Mouse (Mus musculus) intestine, postnatal 0 days (tissue): Measurements from ENCODE around the gene Dcaf11. TPM values are rescaled to one million over a fixed set of nuclear protein-coding genes. Genes with fewer than 3 reads are reported as not detected.
A peak's percentile ranks its signal among the peaks of the same experiment; 100 is the strongest.

Source experiments
- ATAC-seq: fragments of 200-750 bp; cut with Nextera tagmentation; 2 replicates; pipeline ENCODE4 v1.8.0; 2017; ENCODE audit warnings: mild to moderate bottlenecking, moderate TSS enrichment, moderate library complexity
- H3K27ac ChIP-seq: fragments of 300-500 bp; sonication (generic); 2 replicates; pipeline ENCODE4 v1.5.1; 2014; ENCODE audit warnings: mild to moderate bottlenecking, low read depth, low read length, moderate library complexity
- H3K27me3 ChIP-seq: fragments of 300-500 bp; sonication (generic); replicated peaks from 2 replicates; pipeline ENCODE4 v1.6.1; 2014; ENCODE audit warnings: low read length, mixed read lengths; ENCODE audit not compliant: control insufficient read depth, insufficient read depth
- H3K36me3 ChIP-seq: fragments of 300-500 bp; sonication (generic); 2 replicates; pipeline ENCODE4 v1.6.1; 2014; ENCODE audit warnings: mild to moderate bottlenecking, moderate library complexity; ENCODE audit not compliant: control insufficient read depth, insufficient read depth
- H3K4me1 ChIP-seq: fragments of 300-500 bp; sonication (generic); replicated peaks from 2 replicates; pipeline ENCODE4 v1.6.1; 2014; ENCODE audit warnings: antibody characterized with exemption, low read length, mixed read lengths; ENCODE audit not compliant: control insufficient read depth, insufficient read depth
- H3K4me2 ChIP-seq: fragments of 300-500 bp; sonication (generic); replicated peaks from 2 replicates; pipeline ENCODE4 v1.6.1; 2014; ENCODE audit warnings: low read depth, mild to moderate bottlenecking, moderate library complexity
- H3K4me3 ChIP-seq: fragments of 300-500 bp; sonication (generic); 2 replicates; pipeline ENCODE4 v1.5.1; 2014; ENCODE audit warnings: low read depth, low read length
- H3K9ac ChIP-seq: fragments of 300-500 bp; sonication (generic); 2 replicates; pipeline ENCODE4 v1.6.1; 2014; ENCODE audit warnings: mild to moderate bottlenecking, low read depth, low read length
- H3K9me3 ChIP-seq: fragments of 300-500 bp; sonication (generic); 2 replicates; pipeline ENCODE4 v1.6.1; 2016; ENCODE audit warnings: mixed run types; ENCODE audit not compliant: control insufficient read depth
- CTCF ChIP-seq: sonication (generic); IDR thresholded peaks from 2 replicates; pipeline ENCODE4 v1.5.1; 2016; ENCODE audit warnings: low read depth, mild to moderate bottlenecking, control low read depth, antibody characterized with exemption, moderate library complexity
- WGBS: fragments of 180-500 bp; shearing (Covaris S2); extraction: QIAGEN DNeasy Blood & Tissue Kit; methylation state at CpG from one replicate; pipeline ENCODE4 v1.1.7; 2014; 5-methylcytosine and 5-hydroxymethylcytosine counted together
- polyA plus RNA-seq: library from polyadenylated mRNA; unstranded; fragments of >200 nt; fragmentation: Nextera tagmentation; extraction: Ambion mirVana; gene quantifications from 2 replicates; pipeline ENCODE4 v1.2.1, GENCODE M21; 2015

Dcaf11 gene
- polyA plus RNA-seq, 1 experiment from 2014 or later: 67.0 TPM

GRCm38 (mm10) chr14:55551347-55551746 is 8.5 kb upstream of the Dcaf11 start:
- WGBS: 75% methylated on average over 5 of the region's 5 CpGs
- Histone ChIP-seq H3K36me3 (peaks cover 42% of the 10 kb centered on the region), H3K4me2 (no peak overlapping the region), H3K9ac (no peak overlapping the region), H3K27me3 (no peaks in the 10 kb centered on the region), H3K4me3 (no peak overlapping the region), H3K9me3 (no peaks in the 10 kb centered on the region), H3K27ac (no peak overlapping the region), H3K4me1 (no peaks in the 10 kb centered on the region)
- TF ChIP-seq CTCF: no peak
- no peak for ATAC-seq

GRCm38 (mm10) chr14:55551794-55552193 is 8.0 kb upstream of the Dcaf11 start:
- Histone ChIP-seq H3K9ac (no peak overlapping the region), H3K9me3 (no peaks in the 10 kb centered on the region), H3K4me2 (no peak overlapping the region), H3K4me1 (no peaks in the 10 kb centered on the region), H3K4me3 (no peak overlapping the region), H3K27me3 (no peaks in the 10 kb centered on the region), H3K27ac (no peak overlapping the region), H3K36me3 (peaks cover 38% of the 10 kb centered on the region)
- no peak for ATAC-seq
- TF ChIP-seq CTCF: no peak
- WGBS: 92% methylated on average over 8 of the region's 8 CpGs

- Histone ChIP-seq H3K27ac (no peak overlapping the region), H3K9me3 (no peaks in the 10 kb centered on the region), H3K27me3 (no peaks in the 10 kb centered on the region), H3K36me3 (peaks cover 10% of the 10 kb centered on the region; the same call in 1 of the 2 replicates), H3K4me3 (no peak overlapping the region), H3K4me1 (no peaks in the 10 kb centered on the region), H3K4me2 (no peak overlapping the region), H3K9ac (no peak overlapping the region)
- no peak for ATAC-seq
- TF ChIP-seq CTCF: no peak
These were observed 5.2 kb upstream of the Dcaf11 start for GRCm38 (mm10) chr14:55554635-55555034.

GRCm38 (mm10) chr14:55555788-55556187 is 4.0 kb upstream of the Dcaf11 start:
- ATAC-seq: no peak
- H3K9me3 ChIP-seq: no peaks in the 10 kb centered on the region
- H3K9ac ChIP-seq: no peak overlapping the region
- H3K27me3 ChIP-seq: no peaks in the 10 kb centered on the region
- 90% methylated on average over 3 of the region's 3 CpGs for WGBS
- H3K4me2 ChIP-seq: no peak overlapping the region
- no peak for TF ChIP-seq CTCF
- no peak overlapping the region for H3K27ac ChIP-seq
- H3K4me1 ChIP-seq: no peaks in the 10 kb centered on the region
- H3K4me3 ChIP-seq: no peak overlapping the region
- peaks cover 7% of the 10 kb centered on the region; the same call in 1 of the 2 replicates for H3K36me3 ChIP-seq

- Histone ChIP-seq H3K27me3 (no peaks in the 10 kb centered on the region), H3K4me3 (no peak overlapping the region), H3K27ac (peak overlapping the region; percentile 79), H3K36me3 (no peaks in the 10 kb centered on the region), H3K4me1 (no peaks in the 10 kb centered on the region), H3K9me3 (no peaks in the 10 kb centered on the region), H3K9ac (no peak overlapping the region), H3K4me2 (0 out of 2 replicates have a peak overlapping the region, but pooled peaks have one; percentile 3)
- peak; percentile 96 for TF ChIP-seq CTCF
- 16% methylated on average over 5 of the region's 5 CpGs for WGBS
- ATAC-seq: no peak
These were observed 2.8 kb upstream of the Dcaf11 start for GRCm38 (mm10) chr14:55557003-55557402.

GRCm38 (mm10) chr14:55557587-55557986 is 2.2 kb upstream of the Dcaf11 start:
- H3K9ac ChIP-seq: no peak overlapping the region
- no peaks in the 10 kb centered on the region for H3K27me3 ChIP-seq
- 0 out of 2 replicates have a peak overlapping the region, but pooled peaks have one; percentile 3 for H3K4me2 ChIP-seq
- TF ChIP-seq CTCF: no peak
- H3K4me1 ChIP-seq: no peaks in the 10 kb centered on the region
- WGBS: 79% methylated on average over 3 of the region's 3 CpGs
- peak overlapping the region; percentile 79 for H3K27ac ChIP-seq
- no peak for ATAC-seq
- no peak overlapping the region for H3K4me3 ChIP-seq
- H3K9me3 ChIP-seq: no peaks in the 10 kb centered on the region
- H3K36me3 ChIP-seq: peaks cover 1% of the 10 kb centered on the region; the same call in 1 of the 2 replicates
